Mouse (Mus musculus): ENCODE results near the gene Eif1ad. TPM values are rescaled to one million over a fixed set of nuclear protein-coding genes. Genes with fewer than 3 reads are reported as not detected.
"Not testable (repeated sequence)": the region's sequence is repeated elsewhere in the genome, so short reads cannot be mapped to it uniquely, and the experiment has no call there.

The Eif1ad gene
- polyA plus RNA-seq, 1 experiment from 2014 or later, result 42.8 TPM

DNA sequence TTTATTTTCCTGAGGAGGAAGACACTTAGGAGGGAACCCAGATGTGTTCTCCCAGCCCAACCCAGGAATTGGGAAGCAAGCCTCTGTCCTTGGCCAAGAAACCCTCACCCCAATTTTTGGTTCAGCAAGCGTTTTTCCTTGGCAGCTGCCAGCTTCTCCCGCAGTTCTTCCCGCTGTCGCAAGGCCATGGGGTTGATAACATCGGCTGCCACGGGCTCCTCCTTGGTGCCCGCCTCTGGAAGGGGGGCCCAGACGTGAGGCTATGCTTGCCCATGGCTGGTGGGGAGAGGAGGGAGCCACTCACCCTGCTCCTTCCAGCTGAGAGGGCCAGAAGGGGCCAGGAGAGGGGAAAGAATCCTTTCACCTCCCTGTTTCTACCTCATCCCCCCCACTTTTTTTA lies 18.2 kb downstream of the Eif1ad start:
- no peak overlapping the region for H3K27ac ChIP-seq (replicated peaks)
- H3K9me3 ChIP-seq (replicated peaks), result no peaks in the 10 kb centered on the region
- no peak overlapping the region for H3K9ac ChIP-seq (replicated peaks)
- peaks cover 29% of the 10 kb centered on the region for H3K4me1 ChIP-seq
- H3K36me3 ChIP-seq, result peaks cover 62% of the 10 kb centered on the region
- H3K4me2 ChIP-seq, result no peak overlapping the region
- WGBS, result 90% methylated on average over 8 of the region's 8 CpGs
- no peak overlapping the region for H3K4me3 ChIP-seq (replicated peaks)
- no peaks in the 10 kb centered on the region for H3K27me3 ChIP-seq (replicated peaks)
- no peak for ATAC-seq (ENCODE audit: low FRiP score)

DNA sequence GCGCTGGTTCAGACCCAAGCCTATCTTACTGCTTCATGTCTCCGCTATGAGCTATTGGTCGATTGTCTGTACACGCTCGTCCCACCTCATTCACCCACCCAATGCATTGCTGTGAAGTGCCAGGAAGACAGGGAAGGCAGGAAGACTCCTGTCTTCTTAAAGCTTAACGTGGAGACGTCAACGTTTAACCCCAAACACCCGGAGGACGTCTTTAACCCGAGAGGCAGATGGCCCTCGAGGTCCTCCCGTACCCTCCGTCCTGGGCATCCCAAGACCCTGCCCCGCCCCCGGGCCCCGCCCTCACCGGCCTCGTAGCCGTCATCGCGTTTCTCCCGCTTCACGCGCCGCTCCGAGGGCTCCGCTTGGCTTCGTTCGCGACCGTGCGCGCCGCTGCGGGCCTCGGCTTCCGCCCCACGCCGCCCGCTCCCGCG lies 21.5 kb downstream of the Eif1ad start:
- no peaks in the 10 kb centered on the region for H3K9me3 ChIP-seq (replicated peaks)
- peak overlapping the region; percentile 86 for H3K4me3 ChIP-seq (replicated peaks)
- H3K9ac ChIP-seq (replicated peaks), result peak overlapping the region; percentile 80
- peaks cover 44% of the 10 kb centered on the region for H3K4me1 ChIP-seq
- peaks cover 29% of the 10 kb centered on the region for H3K36me3 ChIP-seq
- peak overlapping the region; percentile 85 for H3K27ac ChIP-seq (replicated peaks)
- peak; percentile 37; the same call in 1 of the 2 replicates for ATAC-seq (ENCODE audit: low FRiP score)
- H3K4me2 ChIP-seq, result peak overlapping the region; percentile 91
- no peaks in the 10 kb centered on the region for H3K27me3 ChIP-seq (replicated peaks)
- under 1% methylated on average over 41 of the region's 43 CpGs for WGBS

DNA sequence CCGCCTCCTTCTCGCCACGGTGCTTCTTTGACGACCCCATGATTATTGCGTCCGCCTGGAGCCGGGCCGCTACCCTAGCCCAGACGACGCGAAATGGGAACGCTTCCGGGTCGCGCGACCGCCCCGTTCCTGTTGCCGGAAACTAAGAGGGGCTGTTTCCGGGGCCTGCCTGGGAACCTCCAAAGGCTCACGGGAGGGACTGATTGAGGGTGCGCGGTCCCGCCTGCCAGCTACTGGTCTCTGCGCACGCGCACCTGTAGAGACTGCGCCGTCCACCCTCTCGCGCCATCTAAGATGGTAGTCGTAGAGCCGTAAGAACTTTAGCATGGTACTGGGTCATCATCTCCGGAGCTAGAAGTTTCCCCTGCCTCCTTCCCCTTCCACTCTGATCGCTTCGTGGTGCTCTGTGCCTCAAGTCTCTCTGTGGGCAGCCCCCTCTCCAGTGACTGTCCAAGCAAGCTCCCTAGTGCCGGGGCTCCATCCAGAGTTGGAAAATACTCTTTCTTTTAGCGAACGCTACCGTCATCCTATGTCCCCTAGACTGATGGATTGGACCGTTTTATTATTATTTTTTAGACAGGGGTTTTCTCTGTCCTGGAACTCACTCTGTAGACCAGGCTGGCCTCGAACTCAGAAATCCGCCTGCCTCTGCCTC lies 22.2 kb downstream of the Eif1ad start, which contains the start of gene Sart1:
Gene Sart1 (minus strand): TSS at position 116 of the 655 bp plus-strand sequence.
- WGBS, result 2% methylated on average over 42 of the region's 43 CpGs
- no peaks in the 10 kb centered on the region for H3K27me3 ChIP-seq (replicated peaks)
- H3K4me3 ChIP-seq (replicated peaks), result peak within 1 kb of the TSS; percentile 86
- peaks cover 44% of the 10 kb centered on the region for H3K4me1 ChIP-seq
- peak within 1 kb of the TSS; percentile 85 for H3K27ac ChIP-seq (replicated peaks)
- H3K9me3 ChIP-seq (replicated peaks), result no peaks in the 10 kb centered on the region
- H3K4me2 ChIP-seq, result peak within 1 kb of the TSS; percentile 91
- ATAC-seq (ENCODE audit: low FRiP score), result peak; percentile 96
- H3K9ac ChIP-seq (replicated peaks), result peak within 1 kb of the TSS; percentile 80
- peaks cover 22% of the 10 kb centered on the region for H3K36me3 ChIP-seq

DNA sequence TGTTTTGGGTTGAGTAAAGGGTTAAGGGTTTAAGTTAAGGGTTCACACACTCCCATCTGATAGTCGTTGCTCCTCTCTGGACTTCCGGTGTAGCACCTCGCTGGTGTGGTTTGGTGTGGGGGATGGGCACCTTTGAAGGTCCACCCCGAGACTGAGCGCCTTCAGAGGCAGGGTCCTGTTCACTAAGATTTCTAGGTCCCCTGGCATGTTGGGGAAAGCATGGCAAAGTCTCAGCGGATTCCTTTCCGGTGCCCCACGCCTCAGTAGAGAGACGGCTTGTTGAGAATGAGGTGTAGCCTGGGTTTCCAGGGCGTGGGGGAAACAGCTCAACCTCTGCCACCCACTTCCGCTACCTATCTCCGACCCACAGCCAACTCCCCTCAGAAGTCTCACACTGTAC lies 23.1 kb downstream of the Eif1ad start:
- no peaks in the 10 kb centered on the region for H3K9me3 ChIP-seq (replicated peaks)
- no peak for ATAC-seq (ENCODE audit: low FRiP score)
- WGBS, result 62% methylated on average over 12 of the region's 12 CpGs
- H3K9ac ChIP-seq (replicated peaks), result peak overlapping the region; percentile 77
- H3K36me3 ChIP-seq, result peaks cover 12% of the 10 kb centered on the region
- H3K27me3 ChIP-seq (replicated peaks), result no peaks in the 10 kb centered on the region
- H3K27ac ChIP-seq (replicated peaks), result no peak overlapping the region
- peak overlapping the region; percentile 86 for H3K4me3 ChIP-seq (replicated peaks)
- peak overlapping the region; percentile 91 for H3K4me2 ChIP-seq
- H3K4me1 ChIP-seq, result peaks cover 44% of the 10 kb centered on the region

DNA sequence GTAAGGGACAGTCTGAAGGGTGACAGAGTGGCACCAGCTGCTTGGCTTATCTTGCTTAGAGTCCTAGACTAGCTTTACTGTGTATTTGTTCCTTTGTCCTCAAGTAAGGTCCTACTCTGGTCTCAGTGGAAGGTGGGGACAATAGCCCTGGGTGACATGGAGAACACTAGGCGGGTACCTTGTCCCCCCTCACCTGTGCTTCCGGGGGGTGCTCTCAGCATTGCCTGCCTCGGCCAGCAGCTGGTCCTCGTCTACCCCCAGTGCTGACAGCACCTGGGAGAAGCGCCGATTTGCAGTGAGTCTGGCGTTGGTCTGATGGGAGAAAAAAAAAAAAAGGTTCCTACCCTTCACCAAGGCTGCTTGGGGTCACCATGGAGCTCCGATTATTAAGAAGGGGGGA lies 23.9 kb downstream of the Eif1ad start:
- Histone ChIP-seq H3K4me3 (replicated peaks) (peak overlapping the region; percentile 86; the same call in 1 of the 2 replicates), H3K36me3 (peaks cover 5% of the 10 kb centered on the region), H3K27ac (replicated peaks) (no peak overlapping the region), H3K9ac (replicated peaks) (no peak overlapping the region), H3K4me1 (peaks cover 44% of the 10 kb centered on the region), H3K9me3 (replicated peaks) (no peaks in the 10 kb centered on the region), H3K4me2 (peak overlapping the region; percentile 91), H3K27me3 (replicated peaks) (no peaks in the 10 kb centered on the region)
- ATAC-seq (ENCODE audit: low FRiP score), result no peak
- 90% methylated on average over 8 of the region's 8 CpGs for WGBS

DNA sequence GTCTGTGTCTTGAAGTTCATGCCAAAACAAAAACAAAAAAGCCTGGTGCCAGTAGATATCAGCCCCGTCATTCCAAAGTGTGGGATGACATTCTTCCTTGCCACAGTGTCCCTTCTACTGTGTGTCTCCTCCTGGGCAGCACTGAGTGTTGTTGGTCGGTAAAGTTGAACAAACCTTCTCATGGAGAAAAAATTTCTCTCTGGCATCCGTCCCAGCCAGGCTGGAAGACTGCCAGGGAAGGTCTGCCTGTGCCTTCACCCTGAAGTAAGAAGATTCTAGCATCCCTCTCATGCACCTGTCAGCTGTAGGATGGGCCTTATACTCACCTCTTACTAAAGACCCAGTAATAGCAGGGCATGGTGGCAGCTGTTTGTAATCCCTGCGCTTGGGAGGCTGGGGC lies 26.4 kb downstream of the Eif1ad start:
- Histone ChIP-seq H3K4me2 (no peak overlapping the region), H3K27me3 (replicated peaks) (no peaks in the 10 kb centered on the region), H3K4me1 (peaks cover 23% of the 10 kb centered on the region), H3K9ac (replicated peaks) (no peak overlapping the region), H3K27ac (replicated peaks) (no peak overlapping the region), H3K9me3 (replicated peaks) (no peaks in the 10 kb centered on the region), H3K4me3 (replicated peaks) (no peak overlapping the region), H3K36me3 (no peaks in the 10 kb centered on the region)
- 72% methylated on average over 4 of the region's 4 CpGs for WGBS
- no peak for ATAC-seq (ENCODE audit: low FRiP score)

DNA sequence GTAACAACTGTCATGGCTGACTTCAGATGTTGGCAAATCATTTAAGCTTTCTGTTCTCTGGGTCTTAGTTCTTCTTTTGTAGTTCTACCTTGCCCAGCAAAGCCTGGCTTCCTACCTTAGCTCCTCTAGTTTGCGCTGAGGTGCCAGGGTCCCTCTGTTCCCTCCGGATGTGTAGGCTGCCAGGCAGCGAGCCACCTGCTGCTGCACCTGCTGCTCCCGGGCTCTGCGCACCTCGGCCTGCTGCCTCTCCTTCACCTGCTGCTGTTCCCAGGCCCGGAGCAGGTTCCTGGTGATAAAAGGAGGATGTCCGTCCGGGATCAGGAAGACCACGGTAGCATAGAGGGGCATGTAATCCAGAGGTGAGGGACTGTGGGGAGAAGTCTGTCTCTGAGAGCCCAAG lies 27.6 kb downstream of the Eif1ad start:
- Histone ChIP-seq H3K9ac (replicated peaks) (no peak overlapping the region), H3K4me1 (peaks cover 21% of the 10 kb centered on the region), H3K27ac (replicated peaks) (no peak overlapping the region), H3K4me3 (replicated peaks) (no peak overlapping the region), H3K4me2 (no peak overlapping the region), H3K9me3 (replicated peaks) (no peaks in the 10 kb centered on the region), H3K27me3 (replicated peaks) (no peaks in the 10 kb centered on the region), H3K36me3 (no peaks in the 10 kb centered on the region)
- WGBS, result 58% methylated on average over 10 of the region's 10 CpGs
- no peak for ATAC-seq (ENCODE audit: low FRiP score)

DNA sequence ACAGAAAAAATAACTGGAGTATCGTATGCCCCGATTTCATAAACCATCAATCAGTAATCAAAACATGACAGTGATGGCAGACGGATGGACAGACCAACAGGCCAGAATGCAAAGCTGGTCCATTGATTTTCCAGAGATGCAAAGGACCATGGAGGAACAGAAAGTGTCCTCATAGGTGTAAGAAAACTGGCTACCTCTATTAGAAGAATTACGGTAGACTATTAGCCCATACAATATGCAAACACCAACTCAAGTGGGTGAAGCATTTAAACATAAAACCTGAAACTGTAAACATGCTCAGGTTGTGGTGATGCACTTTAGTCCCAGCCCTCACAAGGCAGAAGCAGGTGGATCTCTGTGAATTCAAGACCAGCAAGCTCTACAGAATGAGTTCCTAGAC lies 28.8 kb downstream of the Eif1ad start:
- Histone ChIP-seq H3K27me3 (replicated peaks) (no peaks in the 10 kb centered on the region), H3K9me3 (replicated peaks) (no peaks in the 10 kb centered on the region), H3K27ac (replicated peaks) (no peak overlapping the region), H3K36me3 (no peaks in the 10 kb centered on the region), H3K4me1 (peaks cover 9% of the 10 kb centered on the region), H3K9ac (replicated peaks) (no peak overlapping the region), H3K4me2 (no peak overlapping the region), H3K4me3 (replicated peaks) (no peak overlapping the region)
- 73% methylated on average over 4 of the region's 4 CpGs for WGBS
- no peak for ATAC-seq (ENCODE audit: low FRiP score)

DNA sequence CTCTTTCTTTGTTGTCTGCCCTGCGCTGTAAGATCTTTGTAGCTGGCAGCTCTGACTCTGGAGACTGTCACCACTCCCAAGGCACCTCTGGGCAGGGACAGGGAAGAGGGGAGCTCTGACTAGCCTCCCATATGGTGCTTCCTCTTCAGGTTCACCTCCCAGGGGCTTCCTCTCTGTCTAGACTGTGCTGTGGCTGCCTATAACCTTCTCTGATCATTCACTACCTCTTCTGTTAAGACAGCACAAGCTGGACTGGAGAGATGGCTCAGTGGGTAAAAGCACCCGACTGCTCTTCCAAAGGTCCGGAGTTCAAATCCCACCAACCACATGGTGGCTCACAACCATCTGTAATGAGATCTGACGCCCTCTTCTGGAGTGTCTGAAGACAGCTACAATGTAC lies 34.5 kb downstream of the Eif1ad start:
- WGBS, result 68% methylated on average over 4 of the region's 4 CpGs
- not testable (repeated sequence) for H3K27me3 ChIP-seq (replicated peaks); ATAC-seq (ENCODE audit: low FRiP score); H3K9me3 ChIP-seq (replicated peaks); H3K27ac ChIP-seq (replicated peaks); H3K4me2 ChIP-seq; H3K9ac ChIP-seq (replicated peaks); H3K4me1 ChIP-seq; H3K4me3 ChIP-seq (replicated peaks); H3K36me3 ChIP-seq

DNA sequence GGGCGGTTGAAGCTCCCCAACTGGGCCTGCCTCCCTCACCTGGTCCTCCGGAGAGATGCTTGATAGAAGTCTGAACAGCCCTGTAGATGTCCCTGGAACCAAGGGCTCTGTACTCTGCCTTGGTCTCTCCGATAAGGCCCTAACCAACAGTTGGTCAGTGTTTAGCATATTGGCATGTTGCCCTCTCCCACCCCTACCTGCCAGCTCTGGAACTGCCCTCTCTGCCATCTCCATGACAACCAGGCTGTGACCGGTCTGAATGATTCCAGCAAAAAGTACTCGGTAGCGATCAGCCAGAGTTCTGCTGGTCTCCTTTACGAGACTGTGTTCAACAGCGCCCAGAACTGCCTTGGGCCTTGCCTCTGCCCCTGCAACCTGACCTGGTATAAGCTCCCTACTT lies 35.8 kb downstream of the Eif1ad start, which contains the start of gene Tsga10ip:
Gene Tsga10ip (minus strand): TSS at position 234 of the 400 bp plus-strand sequence.
- Histone ChIP-seq H3K4me3 (replicated peaks) (no peak within 1 kb of the TSS), H3K27ac (replicated peaks) (no peak within 1 kb of the TSS), H3K27me3 (replicated peaks) (no peaks in the 10 kb centered on the region), H3K9me3 (replicated peaks) (no peaks in the 10 kb centered on the region), H3K4me2 (no peak within 1 kb of the TSS), H3K4me1 (peaks cover 6% of the 10 kb centered on the region), H3K9ac (replicated peaks) (no peak within 1 kb of the TSS), H3K36me3 (no peaks in the 10 kb centered on the region)
- WGBS, result 68% methylated on average over 8 of the region's 8 CpGs
- no peak for ATAC-seq (ENCODE audit: low FRiP score)

DNA sequence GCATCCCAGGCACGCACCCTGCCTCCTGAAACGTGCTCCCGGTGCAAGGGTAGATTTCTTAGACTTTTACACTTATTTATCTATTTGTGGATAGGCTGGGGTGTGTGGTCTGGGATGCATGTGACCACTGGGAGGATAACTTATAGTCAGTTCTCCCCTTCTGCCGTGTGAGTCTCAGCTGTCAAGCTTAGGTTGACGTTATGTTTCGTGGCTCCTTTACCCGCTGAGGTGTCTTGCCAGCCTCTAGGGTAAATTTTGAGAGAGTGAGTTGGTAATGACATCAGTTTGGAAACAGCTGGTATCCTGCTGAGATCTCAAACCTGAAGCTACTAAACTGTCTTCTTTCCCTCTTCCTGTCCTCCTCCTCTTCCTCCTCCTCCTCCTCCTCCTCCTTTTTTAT lies 39.4 kb downstream of the Eif1ad start:
- peak overlapping the region; percentile 60 for H3K4me2 ChIP-seq
- no peaks in the 10 kb centered on the region for H3K27me3 ChIP-seq (replicated peaks)
- H3K27ac ChIP-seq (replicated peaks), result peak overlapping the region; percentile 64
- peak overlapping the region; percentile 34 for H3K4me3 ChIP-seq (replicated peaks)
- WGBS, result 33% methylated on average over 7 of the region's 7 CpGs
- H3K4me1 ChIP-seq, result peaks cover 15% of the 10 kb centered on the region
- 0 out of 2 replicates have a peak overlapping the region, but pooled peaks have one; percentile 36 for H3K9ac ChIP-seq (replicated peaks)
- no peak for ATAC-seq (ENCODE audit: low FRiP score)
- no peaks in the 10 kb centered on the region for H3K36me3 ChIP-seq
- H3K9me3 ChIP-seq (replicated peaks), result no peaks in the 10 kb centered on the region

DNA sequence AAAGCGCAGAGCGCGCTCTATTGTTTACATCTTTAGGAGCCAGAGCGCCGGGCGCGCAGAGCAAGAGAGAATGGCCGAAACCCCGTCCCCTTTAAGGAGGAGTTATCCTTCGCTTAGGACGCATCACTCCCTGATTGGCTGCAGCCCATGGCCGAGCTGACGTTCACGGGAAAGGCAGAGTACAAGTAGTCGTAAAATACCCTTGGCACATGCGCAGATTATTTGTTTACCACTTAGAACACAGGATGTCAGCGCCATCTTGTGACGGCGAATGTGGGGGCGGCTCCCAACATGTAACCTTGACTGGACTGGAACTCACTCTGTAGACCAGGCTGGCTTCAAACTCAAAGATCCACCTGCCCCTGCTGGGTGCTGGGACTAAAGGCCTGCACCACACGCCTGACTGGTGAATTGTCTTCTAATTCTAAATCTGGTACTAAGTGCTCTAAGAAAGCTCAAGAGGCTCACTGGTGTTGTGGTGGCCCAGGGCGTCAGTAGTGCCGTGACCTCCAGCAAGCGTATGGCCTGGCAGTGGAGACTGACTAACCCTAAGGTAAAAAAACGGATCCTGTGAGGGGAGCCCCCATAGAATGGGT lies 40.1 kb downstream of the Eif1ad start:
- peak overlapping the region; percentile 76 for H3K4me2 ChIP-seq
- ATAC-seq (ENCODE audit: low FRiP score), result peak; percentile 78
- H3K9ac ChIP-seq (replicated peaks), result peak overlapping the region; percentile 62
- not testable (repeated sequence) for H3K36me3 ChIP-seq; H3K27me3 ChIP-seq (replicated peaks); H3K9me3 ChIP-seq (replicated peaks)
- H3K4me3 ChIP-seq (replicated peaks), result peak overlapping the region; percentile 66
- WGBS, result 14% methylated on average over 24 of the region's 25 CpGs
- peak overlapping the region; percentile 92 for H3K27ac ChIP-seq (replicated peaks)
- H3K4me1 ChIP-seq, result peaks cover 15% of the 10 kb centered on the region
